Mouse (Mus musculus): ENCODE results near the gene 4930402F06Rik.

DNA sequence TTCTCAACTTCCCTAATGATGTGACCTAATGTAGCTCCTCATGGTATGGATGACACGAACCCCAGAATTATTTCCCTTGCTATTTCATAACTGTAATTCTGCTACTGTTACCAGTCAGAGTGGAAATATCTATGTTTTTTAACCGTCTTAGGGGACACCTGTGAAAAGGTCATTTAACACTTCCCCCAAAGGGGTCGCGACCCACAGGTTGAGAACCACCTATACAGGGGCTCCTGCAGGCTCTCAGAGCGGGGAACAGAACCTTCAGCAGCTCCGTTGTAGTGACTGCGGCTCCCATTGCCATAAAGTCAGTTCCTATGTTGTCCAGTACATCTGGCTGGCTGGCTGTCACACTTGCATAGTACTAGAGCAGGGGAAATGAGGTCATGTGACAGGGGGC, 3.8 kb upstream of the 4930402F06Rik start:
- no peak for TF ChIP-seq ZC3H11A (IDR thresholded peaks at IDR 0.05; ENCODE audit: borderline replicate concordance, low read depth, low read length)
- no peak for TF ChIP-seq HCFC1 (IDR thresholded peaks at IDR 0.05; ENCODE audit: borderline replicate concordance, insufficient read depth, low read length)
- no peak for TF ChIP-seq MAFK (IDR thresholded peaks at IDR 0.05; ENCODE audit: insufficient read depth, low read depth, low read length)
- peak; percentile 93 for TF ChIP-seq CHD2 (IDR thresholded peaks at IDR 0.05; ENCODE audit: low read depth, low read length)

Data from ES-E14 (cell line).